Mouse (Mus musculus) c-Kit-negative CD71-positive TER-119-positive erythroid progenitor cells, embryonic 14.5 days (primary cell): ENCODE results near the gene Tomm7.
"Not testable (repeated sequence)": the region's sequence is repeated elsewhere in the genome, so short reads cannot be mapped to it uniquely, and the experiment has no call there.

Experiments used
- DNase-seq: peaks from one replicate; pipeline ENCODE4 v3.0.0-alpha.2; 2013; ENCODE audit warnings: low read depth, low spot score

The Tomm7 gene

DNA sequence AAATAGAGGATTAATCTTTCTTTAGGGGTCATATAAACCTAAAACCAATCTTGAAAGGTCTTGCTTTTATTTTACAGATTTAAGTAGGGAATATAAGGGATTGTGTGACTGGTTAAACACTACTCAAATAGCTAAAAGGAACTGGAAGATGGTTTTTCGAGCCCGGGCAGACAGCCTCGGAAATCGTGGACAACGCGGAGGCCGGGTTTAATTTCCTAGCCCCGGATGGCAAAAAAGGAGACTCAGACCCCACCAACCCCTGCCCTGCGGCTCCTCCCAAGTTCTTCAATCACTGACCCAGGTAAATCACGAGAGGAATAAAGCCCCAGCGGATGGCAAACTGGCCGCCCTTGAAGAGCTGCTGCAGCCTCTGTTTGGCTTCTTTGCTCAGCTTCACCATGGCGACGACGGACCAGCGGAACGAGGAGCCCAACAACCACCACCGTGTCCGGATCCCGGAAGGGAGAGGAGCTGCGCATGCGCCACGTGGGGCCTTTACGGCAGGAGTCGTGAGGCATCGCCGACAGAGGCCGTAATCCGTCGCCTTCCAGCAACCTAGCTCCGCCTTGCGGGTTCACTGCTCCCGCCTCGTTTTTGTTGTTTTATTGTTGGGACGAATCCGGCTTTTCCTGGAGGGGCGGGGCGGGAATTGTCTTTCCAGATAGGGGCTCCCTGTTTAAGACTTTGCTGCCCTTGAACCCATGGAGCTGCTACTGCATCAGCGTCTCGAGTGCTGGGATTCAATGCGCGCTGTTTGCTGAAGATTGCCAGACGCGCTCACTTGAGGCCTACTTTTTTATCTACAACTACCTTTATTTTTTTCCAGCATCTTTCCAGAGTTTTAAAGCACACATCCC lies at the start of gene Tomm7:
Gene Tomm7 (minus strand): TSS at position 488 of the 857 bp plus-strand sequence.
- DNase-seq = peak; percentile 93

DNA sequence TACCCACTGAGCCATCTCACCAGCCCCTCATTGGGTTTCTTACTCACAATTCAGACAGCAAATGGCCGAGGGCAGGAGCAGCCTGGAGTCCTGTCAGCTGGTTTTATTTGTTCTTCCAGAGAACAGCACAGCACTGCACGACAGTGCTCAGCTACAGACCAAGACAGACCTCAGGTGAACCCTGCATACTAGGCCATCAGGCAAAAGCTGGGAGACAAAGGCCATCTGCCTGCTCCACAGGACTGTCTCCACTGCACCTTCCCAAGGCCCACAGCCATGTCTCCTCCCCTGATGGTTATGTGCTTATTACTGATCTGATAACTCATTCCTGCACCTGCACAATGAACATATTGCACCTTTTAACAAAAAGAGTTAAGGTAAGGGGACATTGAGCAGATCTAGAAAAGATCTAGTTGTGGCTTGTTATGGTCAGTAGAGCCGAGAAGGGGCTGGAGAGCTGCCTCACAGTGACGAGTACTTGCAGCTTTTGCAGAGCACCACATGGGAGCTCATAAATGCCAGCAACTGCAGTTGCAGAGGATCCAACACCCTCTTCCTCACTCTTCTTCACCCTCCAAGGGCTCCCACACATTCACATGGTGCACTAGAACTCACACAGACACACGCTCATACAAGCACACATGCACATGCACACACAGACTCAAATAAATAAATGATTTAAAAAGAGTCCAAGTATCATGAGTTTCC lies 49.3 kb upstream of the Tomm7 start:
- DNase-seq = no peak

DNA sequence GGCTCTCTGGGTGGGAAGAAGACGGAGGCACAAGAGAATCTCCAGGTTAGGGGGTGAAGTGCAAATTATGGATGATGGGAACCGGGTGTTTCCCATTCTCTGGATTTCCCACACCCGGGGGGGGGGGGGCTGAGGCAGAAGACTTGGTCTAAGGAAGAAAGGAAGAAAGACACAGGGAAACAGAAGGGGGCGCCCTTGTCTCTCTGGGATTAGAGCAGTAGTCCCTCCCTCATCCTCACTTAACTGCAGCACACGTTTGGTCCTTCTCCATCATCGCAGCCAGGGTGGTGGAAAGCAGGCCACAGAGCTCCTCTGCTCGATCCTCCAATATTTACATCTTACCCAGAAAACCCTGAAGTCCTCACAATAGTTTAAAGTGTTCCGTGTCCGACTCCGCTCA lies 46.8 kb upstream of the Tomm7 start:
- peak; percentile 72 for DNase-seq

DNA sequence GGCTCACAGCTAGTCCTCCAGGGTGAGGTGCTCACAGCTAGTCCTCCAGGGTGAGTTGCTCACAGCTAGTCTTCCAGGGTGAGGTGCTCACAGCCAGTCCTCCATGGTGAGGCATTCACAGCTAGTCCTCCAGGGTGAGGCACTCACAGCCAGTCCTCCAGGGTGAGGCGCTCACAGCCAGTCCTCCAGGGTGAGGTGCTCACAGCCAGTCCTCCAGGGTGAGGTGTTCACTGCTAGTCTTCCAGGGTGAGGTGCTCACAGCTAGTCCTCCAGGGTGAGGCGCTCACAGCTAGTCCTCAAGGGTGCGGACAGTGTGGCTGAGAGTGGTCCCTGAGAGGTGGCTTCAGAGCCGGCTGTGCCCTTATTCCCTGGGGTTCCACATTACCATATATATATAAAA lies 45.5 kb upstream of the Tomm7 start:
- no peak for DNase-seq

DNA sequence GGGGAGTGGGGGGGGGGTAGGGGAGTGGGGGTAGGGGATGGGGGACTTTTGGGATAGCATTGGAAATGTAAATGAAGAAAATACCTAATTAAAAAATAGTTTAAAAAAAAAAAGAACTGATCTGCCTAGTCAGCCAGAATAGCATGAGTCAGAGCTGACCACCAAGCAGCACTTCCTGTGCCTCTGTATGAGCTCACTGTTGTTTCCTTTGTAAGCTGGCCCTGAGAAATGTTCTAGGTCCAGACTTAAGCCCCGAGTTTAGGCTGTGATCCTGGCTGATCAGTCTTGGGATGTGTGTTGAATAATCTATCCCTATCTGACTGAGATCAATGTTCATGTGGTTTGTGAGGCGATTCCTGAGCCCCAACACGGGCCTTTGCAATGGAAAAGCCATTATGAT lies 43.1 kb upstream of the Tomm7 start:
- no peak for DNase-seq

DNA sequence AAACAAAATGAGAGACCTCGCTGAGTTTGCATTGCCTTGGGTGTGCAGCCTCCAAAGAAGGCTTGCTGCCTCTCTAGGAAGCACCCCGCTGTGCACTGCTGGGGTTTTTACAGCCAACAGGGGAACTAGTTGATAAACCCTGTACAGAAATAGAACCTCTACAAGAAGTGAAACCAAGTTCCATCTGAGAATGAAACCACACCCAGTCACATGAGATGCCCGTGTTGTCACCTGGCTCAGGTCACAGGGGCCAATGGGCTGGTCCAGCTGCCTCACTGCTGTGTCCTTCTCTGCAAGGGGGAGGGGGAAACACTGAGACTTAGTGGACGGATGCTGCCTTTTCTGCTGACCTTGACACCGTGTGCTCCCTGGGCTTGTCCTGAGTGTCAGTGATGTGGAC lies 30.5 kb upstream of the Tomm7 start:
- no peak for DNase-seq

DNA sequence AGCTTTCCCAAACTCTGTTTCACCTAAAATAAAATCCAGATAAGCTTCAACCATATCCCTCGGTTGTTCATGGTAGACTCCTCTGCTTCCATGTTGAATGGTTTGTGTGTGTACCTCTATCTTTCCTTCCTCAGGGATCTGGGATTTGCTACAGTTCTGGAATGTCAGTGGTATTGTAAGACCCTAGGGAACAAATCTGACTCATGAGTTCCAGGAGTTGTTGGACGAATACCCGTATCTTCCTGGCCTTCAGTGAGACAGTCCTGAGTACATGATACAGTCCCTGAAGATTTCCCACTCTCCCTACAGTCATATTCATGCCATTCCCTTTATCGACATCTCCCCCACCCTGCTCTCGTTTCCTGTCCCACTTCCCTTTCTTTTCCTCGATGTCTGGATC lies 28.6 kb upstream of the Tomm7 start:
- DNase-seq = no peak

DNA sequence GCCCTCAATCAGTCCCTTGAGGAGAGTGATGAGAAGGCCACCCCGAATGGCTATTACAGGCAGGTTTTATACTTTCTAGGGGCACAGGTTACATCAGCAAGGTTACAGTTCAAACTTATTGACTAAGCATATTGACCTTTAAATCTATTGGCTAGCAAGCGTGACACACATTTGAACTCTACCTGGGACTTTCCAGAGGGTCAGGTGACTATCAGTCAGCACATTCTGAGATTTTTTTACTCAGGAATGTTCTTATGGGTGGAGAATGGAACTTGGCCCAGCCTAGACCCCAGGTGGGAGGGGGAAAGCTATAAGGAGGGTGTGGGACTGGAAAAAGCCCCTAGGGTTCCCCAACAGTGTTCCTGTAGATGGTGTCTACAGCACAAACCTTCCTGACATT lies 27.4 kb upstream of the Tomm7 start:
- not testable (repeated sequence) for DNase-seq

DNA sequence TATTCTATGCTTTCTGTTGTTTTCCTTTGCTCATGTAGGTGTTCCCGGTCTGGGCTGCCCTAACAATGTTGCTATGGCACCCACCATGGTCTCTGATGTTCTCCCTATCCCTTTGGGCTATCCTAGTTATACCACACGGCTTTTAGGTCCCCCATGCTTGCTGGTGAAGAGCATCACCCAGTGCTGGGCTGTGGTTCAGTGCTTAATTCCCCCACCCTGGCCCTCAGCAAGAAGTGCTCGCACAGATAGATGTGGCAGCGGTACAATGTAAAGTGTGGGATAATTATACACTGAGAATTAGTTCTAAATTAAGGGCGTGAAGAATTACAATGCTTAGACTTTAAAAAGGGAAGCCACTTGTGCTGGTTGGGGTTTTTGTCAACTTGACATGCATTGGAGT lies 22.0 kb upstream of the Tomm7 start:
- no peak for DNase-seq

DNA sequence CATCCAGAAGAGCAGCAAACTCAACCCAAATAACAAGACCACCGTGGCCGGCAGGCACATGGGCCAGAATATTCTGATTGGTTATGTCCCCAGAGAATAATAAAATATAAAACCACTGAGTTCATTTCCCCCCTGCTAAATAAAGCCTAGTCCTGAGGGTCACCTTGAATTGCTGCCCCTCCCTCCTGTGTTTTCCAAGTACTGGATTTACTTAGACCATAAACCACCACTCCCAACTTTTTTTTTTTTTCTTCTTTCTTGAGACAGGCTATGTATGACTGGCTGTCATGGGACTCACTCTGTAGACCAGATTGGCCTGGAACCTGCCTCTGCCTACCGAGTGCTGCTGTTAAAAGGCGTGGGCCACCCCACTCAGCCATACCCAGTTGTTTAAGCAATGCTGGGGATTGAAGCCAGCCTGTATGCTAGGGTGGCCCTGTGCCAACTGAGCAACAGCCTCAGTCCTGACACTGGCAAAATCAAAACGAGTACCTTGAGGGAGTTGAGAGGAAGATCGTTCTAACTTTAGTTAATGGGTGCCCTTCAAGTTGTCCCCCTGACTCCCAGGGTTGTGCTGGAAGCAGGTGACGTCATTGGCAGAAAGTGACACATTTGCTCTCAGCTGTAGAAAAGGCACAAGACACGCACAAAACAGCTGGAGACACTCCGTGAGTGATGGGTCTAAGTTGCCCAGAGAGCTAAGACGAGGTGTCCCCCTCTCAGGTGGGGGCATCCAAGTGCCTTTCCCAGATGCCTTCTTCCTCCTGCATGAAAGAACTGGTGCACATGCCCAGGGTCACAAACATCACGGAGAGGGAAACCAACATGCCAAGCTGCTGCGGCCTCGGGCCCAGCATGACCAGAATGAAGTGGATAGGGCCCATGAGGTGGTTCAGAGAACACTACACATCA lies 20.3 kb upstream of the Tomm7 start:
- DNase-seq = no peak

DNA sequence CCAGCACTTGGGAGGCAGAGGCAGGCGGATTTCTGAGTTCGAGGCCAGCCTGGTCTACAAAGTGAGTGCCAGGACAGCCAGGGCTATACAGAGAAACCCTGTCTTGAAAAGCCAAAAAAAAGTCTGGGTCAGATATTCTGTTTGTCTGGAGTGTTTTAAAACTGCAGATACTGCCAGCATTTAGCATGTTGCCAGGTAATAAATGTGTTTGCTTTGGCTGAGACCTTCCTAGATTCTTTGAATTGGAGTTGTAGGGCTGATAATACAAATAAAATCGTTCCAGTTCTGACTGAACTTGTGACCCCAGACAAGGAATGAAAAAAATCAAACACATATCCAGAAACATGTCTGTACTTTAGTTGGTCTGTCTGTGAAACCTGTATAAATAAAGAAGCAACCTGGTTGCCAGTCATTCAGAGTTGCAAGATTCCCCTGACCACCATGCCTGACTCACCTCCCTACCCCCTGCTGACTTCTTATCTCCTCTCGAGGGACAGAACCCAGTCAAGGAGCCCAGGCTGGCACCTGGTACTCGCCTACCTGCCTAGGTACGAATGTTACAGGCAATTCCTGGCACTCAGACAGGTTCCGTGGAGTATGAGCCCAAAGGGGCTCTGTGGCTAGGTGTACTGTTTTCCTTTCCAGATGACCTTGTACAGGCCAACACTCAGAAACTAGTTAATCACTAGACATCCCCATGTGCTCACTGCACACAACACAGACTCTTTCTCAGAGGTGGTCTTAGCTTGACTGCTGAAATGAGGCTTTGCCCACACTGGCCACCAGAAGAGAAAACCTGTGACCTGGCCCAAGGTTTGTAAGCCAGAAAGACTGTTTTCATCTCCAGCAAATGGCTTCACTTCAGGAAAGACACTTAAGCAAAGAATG lies 19.4 kb upstream of the Tomm7 start:
- DNase-seq = no peak

DNA sequence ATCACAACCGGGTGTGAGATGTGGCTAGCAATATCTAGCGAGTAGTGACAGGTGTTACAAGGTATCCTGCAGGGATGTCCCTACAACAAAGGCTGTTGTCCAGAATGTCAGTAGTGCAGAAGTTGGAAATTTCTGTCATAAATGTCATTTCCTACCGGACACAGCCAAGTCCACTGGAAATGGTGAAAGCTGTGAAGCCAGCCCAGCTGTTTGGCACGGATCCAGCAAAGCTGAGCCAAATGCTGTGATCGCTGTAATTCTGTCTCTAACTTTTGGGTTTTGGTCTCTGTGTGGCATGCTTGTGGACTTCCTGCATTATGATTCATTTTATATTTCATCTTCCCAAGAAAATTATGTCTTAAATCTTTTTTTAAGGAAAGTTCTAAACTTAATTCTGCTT lies 18.3 kb upstream of the Tomm7 start:
- DNase-seq = no peak

DNA sequence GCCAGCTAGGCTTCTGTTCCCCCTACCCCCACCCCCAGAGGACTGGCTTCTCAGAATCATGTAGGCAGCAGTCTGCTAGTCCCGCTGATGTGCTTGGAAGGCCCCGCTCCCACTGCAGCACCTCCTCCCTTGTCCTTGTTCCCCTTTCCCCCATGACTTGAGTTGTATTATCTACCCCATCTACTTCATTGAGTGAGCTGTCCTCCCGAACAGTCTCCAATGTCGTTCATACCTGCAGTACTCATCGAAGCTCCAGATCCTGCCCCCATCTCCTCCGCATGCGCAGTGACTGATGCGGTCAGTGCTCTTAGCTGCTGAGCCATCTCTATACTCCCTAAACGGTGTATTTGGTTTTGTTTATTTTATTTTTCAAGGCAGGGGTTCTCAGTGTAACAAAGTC lies 17.8 kb upstream of the Tomm7 start:
- DNase-seq = no peak

DNA sequence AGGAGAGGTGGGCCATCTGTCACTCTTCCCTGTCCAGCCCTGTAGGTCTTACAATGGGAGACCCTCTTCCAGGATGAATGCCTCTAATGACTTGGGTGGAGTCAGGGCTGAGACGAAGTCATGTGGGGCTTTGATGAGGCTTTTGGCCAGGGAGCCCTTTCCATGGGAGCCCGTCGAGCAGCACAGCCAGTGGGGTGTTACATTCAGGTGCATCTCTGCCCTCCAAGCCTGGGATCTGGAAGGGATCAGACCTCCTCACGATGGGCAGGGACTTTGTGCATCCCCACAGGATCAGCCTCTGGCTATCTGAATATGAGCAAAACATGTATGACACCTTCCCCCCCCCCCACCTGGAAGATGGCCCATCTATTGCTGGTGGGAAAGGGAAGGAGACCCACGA lies 15.9 kb upstream of the Tomm7 start:
- no peak for DNase-seq

DNA sequence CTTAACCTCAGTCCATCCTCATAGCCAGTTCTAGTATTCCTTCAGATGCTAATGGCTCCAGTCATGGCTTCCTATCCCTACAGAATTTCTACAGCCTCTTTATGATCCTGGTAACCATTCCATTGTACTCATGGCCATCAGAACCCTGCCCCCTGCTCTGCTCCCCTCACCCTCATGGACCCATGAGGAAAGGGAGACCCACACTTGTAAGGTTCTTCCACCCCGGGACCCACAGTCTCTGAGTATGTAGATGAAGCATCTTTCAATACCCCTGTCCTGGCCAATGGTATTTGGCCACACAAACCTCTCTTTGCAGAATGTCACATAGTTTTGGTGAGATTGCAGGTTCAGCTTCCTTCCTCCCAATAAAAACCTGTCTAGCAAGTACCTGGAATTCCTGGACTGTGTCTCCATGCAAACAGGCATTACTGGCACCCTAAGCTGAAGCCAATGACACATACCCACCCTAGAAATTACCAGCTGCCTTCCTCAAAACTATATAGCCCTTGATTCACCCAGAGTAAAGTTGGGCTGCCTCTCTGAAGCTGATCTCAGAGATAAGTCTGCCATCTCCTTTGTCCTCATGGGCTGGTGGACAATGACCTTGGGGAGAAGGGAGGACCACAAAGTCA lies 15.2 kb upstream of the Tomm7 start:
- DNase-seq = no peak

DNA sequence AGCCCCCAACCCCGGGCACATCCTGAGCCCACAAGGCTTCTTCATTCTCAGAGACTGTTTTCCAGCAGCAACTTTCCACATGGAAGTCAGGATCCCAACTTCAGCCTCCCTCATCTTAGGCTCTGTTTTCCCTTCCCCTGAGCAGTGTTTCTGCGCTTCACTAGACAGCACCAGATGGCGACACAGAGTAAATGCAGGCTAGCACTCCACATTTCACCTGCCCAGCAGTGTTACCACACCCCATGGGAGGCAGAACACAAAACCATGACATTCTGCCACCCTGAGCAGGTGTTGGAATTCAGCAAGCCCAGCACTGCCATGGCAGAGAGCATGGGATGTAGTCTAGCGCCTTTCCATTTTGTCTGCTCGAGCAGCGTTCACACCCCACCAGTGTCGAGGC lies 14.7 kb upstream of the Tomm7 start:
- DNase-seq = no peak

DNA sequence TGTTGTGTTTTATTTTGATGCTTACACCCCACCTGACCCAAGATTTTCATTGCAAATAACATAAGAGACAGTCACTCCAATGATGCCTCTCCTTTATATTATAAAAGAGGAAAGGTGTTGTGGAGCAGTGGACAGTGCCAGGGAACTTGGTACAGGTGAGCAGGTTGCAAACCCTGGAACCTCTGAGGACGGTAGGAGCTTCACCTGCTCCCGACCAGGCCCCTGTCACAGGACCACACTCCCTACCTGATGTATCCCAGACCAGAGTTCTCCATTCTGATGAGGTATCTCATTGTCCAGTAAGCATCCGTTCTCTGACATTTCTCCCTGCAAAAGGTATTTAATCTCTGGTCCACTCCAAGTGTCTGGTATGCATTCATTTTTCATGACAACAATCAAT lies 14.0 kb upstream of the Tomm7 start:
- DNase-seq = no peak

DNA sequence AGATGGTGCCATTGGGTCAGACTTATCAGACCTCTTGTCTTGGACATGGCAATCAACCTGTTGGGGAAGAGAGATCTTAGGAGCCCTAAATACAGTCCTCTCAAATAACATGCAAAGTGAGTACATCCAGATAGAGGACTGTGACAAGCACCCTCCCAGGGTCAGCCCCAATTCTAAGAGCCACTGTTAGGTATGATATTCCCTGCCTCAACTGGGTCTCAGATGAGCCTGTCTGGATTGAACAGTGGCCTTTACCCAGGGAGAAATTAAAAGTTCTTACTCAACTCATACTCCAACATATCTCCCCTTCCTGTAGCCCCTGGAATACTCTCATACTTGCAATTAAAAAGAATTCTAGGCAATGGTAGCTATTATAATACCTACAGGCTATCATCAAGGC lies 13.2 kb upstream of the Tomm7 start:
- DNase-seq = no peak

DNA sequence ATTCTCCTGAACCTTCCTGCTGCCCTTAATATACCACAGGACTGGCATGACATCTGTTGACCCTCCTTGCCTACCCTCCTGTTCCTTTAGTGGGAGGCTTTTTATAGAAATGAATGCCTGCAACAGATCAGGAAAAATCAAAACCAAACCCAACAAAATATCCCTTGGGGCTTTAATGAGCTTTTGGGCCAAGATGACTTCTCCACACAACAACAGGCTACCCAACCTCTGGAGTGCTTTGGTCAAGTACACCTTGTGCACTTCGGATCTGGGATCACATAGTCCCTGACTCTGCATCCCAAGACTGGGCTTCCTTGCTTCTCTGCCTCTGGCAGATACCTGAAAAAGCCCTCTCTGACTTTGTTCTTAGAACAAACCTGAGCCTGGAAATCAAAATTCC lies 12.2 kb upstream of the Tomm7 start:
- DNase-seq = no peak

DNA sequence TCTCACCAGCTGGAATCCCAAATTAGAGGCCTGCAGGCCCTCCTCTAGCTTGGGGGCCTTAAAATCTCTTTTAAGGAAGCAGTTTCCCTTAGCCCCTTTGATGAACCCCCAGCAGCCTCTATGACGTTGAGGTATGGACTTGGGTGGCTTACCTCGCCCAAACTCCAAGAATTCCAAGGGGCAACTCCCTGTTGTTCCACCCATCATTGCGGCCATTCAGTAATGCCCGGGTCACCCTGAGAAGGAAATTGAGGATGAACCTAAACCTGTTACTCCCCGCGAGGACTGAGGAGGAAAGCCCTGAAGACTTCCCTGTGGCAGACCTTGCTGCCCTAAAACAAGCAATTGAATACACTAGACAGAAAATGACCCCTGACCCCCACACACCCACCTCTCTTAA lies 11.5 kb upstream of the Tomm7 start:
- no peak for DNase-seq

DNA sequence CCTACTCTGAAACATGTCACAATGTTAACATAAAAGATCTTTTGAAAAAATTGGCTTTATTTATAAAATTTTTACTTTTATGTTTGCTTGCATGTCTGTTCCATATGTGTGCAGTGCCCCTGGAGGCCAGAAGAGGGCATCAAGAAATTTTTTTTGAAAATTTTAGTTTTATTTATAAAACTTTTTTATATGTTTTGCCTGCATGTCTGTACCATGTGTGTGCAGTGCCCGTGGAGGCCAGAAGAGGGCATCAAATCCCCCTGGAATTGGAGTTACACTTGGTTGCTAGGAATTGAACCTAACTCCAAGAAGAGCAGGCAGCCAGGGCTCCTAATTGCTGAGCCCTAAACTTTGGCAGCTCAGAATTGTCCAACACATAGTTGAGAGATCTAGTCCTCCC lies 9.0 kb upstream of the Tomm7 start:
- not testable (repeated sequence) for DNase-seq
